Mouse (Mus musculus) lung, embryonic 14.5 days (tissue): ENCODE results near the gene Gys2. TPM values are rescaled to one million over a fixed set of nuclear protein-coding genes. Genes with fewer than 3 reads are reported as not detected.

Experiments
- ATAC-seq: fragments of 200-750 bp; cut with Nextera tagmentation; 2 replicates; pipeline ENCODE4 v1.8.0; 2017; ENCODE audit warnings: mild to moderate bottlenecking, moderate TSS enrichment, moderate library complexity; ENCODE audit not compliant: insufficient read depth
- DNase-seq: peaks from one replicate; pipeline ENCODE4 v3.0.0-alpha.2; 2015
- H3K27ac ChIP-seq: fragments of 300-500 bp; sonication (generic); 2 replicates; pipeline ENCODE4 v1.5.1; 2014; ENCODE audit warnings: low read depth, mild to moderate bottlenecking, moderate library complexity
- H3K27me3 ChIP-seq: fragments of 300-500 bp; sonication (generic); 2 replicates; pipeline ENCODE4 v1.6.1; 2014; ENCODE audit warnings: low read length, control low read depth; ENCODE audit not compliant: insufficient read depth
- H3K36me3 ChIP-seq: fragments of 300-500 bp; sonication (generic); 2 replicates; pipeline ENCODE4 v1.6.1; 2014; ENCODE audit warnings: control low read depth; ENCODE audit not compliant: insufficient read depth
- H3K4me1 ChIP-seq: fragments of 300-500 bp; sonication (generic); 2 replicates; pipeline ENCODE4 v1.6.1; 2014; ENCODE audit warnings: antibody characterized with exemption, control low read depth; ENCODE audit not compliant: insufficient read depth
- H3K4me2 ChIP-seq: fragments of 300-500 bp; sonication (generic); 2 replicates; pipeline ENCODE4 v1.6.1; 2014; ENCODE audit warnings: mild to moderate bottlenecking
- H3K4me3 ChIP-seq: fragments of 300-500 bp; sonication (generic); 2 replicates; pipeline ENCODE4 v1.5.1; 2014; ENCODE audit warnings: low read depth, low read length
- H3K9ac ChIP-seq: fragments of 300-500 bp; sonication (generic); 2 replicates; pipeline ENCODE4 v1.6.1; 2014
- H3K9me3 ChIP-seq: fragments of 300-500 bp; sonication (generic); 2 replicates; pipeline ENCODE4 v1.6.1; 2016; ENCODE audit warnings: low read depth, low read length, control low read depth
- CTCF ChIP-seq: IDR thresholded peaks from 2 replicates; pipeline ENCODE4 v1.5.1; 2016; ENCODE audit warnings: antibody characterized with exemption, low read depth
- WGBS: fragments of 180-500 bp; shearing (Covaris S2); extraction: QIAGEN DNeasy Blood & Tissue Kit; methylation state at CpG from one replicate; pipeline ENCODE4 v1.1.7; 2014; 5-methylcytosine and 5-hydroxymethylcytosine counted together
- polyA plus RNA-seq: library from polyadenylated mRNA; unstranded; fragments of >200 nt; fragmentation: Nextera tagmentation; extraction: Ambion mirVana; gene quantifications from 2 replicates; pipeline ENCODE4 v1.2.1, GENCODE M21; 2014

Gene Gys2
- polyA plus RNA-seq, 1 experiment from 2014 or later: not detected

GRCm38 (mm10) chr6:142458010-142458409 lies 14.9 kb downstream of the Gys2 start:
- Histone ChIP-seq H3K4me3 (no peak overlapping the region), H3K36me3 (no peaks in the 10 kb centered on the region), H3K9me3 (no peaks in the 10 kb centered on the region), H3K4me2 (no peak overlapping the region), H3K27me3 (no peaks in the 10 kb centered on the region), H3K4me1 (no peaks in the 10 kb centered on the region), H3K27ac (no peak overlapping the region), H3K9ac (no peak overlapping the region)
- 60% methylated on average over 7 of the region's 7 CpGs for WGBS
- DNase-seq: no peak
- ATAC-seq: no peak
- TF ChIP-seq CTCF: no peak

- no peaks in the 10 kb centered on the region for H3K36me3 ChIP-seq
- no peaks in the 10 kb centered on the region for H3K27me3 ChIP-seq
- ATAC-seq (peak; percentile 58; the same call in 1 of the 2 replicates), DNase-seq (peak; percentile 40)
- no peak overlapping the region for H3K4me2 ChIP-seq
- no peak overlapping the region for H3K27ac ChIP-seq
- H3K9me3 ChIP-seq: no peaks in the 10 kb centered on the region
- no peaks in the 10 kb centered on the region for H3K4me1 ChIP-seq
- TF ChIP-seq CTCF: no peak
- no peak overlapping the region for H3K9ac ChIP-seq
- H3K4me3 ChIP-seq: no peak overlapping the region
- WGBS: 59% methylated on average over 7 of the region's 7 CpGs
Measured at GRCm38 (mm10) chr6:142455314-142455996, 17.5 kb downstream of the Gys2 start.

GRCm38 (mm10) chr6:142453311-142453710 lies 19.6 kb downstream of the Gys2 start:
- no peaks in the 10 kb centered on the region for H3K9me3 ChIP-seq
- H3K4me2 ChIP-seq: no peak overlapping the region
- ATAC-seq (no peak), DNase-seq (no peak)
- TF ChIP-seq CTCF: no peak
- H3K27ac ChIP-seq: no peak overlapping the region
- no peaks in the 10 kb centered on the region for H3K27me3 ChIP-seq
- H3K36me3 ChIP-seq: no peaks in the 10 kb centered on the region
- WGBS: 71% methylated on average over 2 of the region's 2 CpGs
- no peak overlapping the region for H3K4me3 ChIP-seq
- H3K9ac ChIP-seq: no peak overlapping the region
- H3K4me1 ChIP-seq: no peaks in the 10 kb centered on the region

- no peaks in the 10 kb centered on the region for H3K4me1 ChIP-seq
- WGBS: 52% methylated on average over 12 of the region's 12 CpGs
Measured at GRCm38 (mm10) chr6:142451381-142451780, 21.5 kb downstream of the Gys2 start.

GRCm38 (mm10) chr6:142429072-142429471 lies 43.8 kb downstream of the Gys2 start:
- no peak for DNase-seq
- Histone ChIP-seq H3K4me3 (no peak overlapping the region), H3K9me3 (no peaks in the 10 kb centered on the region), H3K4me1 (no peaks in the 10 kb centered on the region), H3K27me3 (no peaks in the 10 kb centered on the region), H3K36me3 (no peaks in the 10 kb centered on the region), H3K27ac (no peak overlapping the region), H3K4me2 (no peak overlapping the region), H3K9ac (no peak overlapping the region)
- no peak for ATAC-seq
- no peak for TF ChIP-seq CTCF

More at GRCm38 (mm10) chr6:142451381-142451780, 21.5 kb downstream of the Gys2 start:
- DNase-seq (no peak), ATAC-seq (no peak)
- Histone ChIP-seq H3K4me3 (no peak overlapping the region), H3K9ac (no peak overlapping the region), H3K36me3 (no peaks in the 10 kb centered on the region), H3K9me3 (no peaks in the 10 kb centered on the region), H3K4me2 (no peak overlapping the region), H3K27me3 (no peaks in the 10 kb centered on the region), H3K27ac (no peak overlapping the region)
- TF ChIP-seq CTCF: no peak

GRCm38 (mm10) chr6:142424976-142425375 lies 47.9 kb downstream of the Gys2 start:
- TF ChIP-seq CTCF: no peak
- ATAC-seq: no peak
- no peak for DNase-seq
- Histone ChIP-seq H3K27ac (no peak overlapping the region), H3K9ac (no peak overlapping the region), H3K4me1 (no peaks in the 10 kb centered on the region), H3K4me3 (no peak overlapping the region), H3K9me3 (no peaks in the 10 kb centered on the region), H3K36me3 (no peaks in the 10 kb centered on the region), H3K4me2 (no peak overlapping the region), H3K27me3 (no peaks in the 10 kb centered on the region)
- WGBS: 74% methylated on average over 7 of the region's 7 CpGs

GRCm38 (mm10) chr6:142414597-142414996 lies 58.3 kb downstream of the Gys2 start:
- DNase-seq (no peak), ATAC-seq (peak; percentile 52; the same call in 1 of the 2 replicates)
- H3K27me3 ChIP-seq: peaks cover 25% of the 10 kb centered on the region
- no peaks in the 10 kb centered on the region for H3K4me1 ChIP-seq
- peak overlapping the region; percentile 56 for H3K4me2 ChIP-seq
- no peaks in the 10 kb centered on the region for H3K9me3 ChIP-seq
- under 1% methylated on average over 24 of the region's 24 CpGs for WGBS
- TF ChIP-seq CTCF: no peak
- no peaks in the 10 kb centered on the region for H3K36me3 ChIP-seq
- H3K4me3 ChIP-seq: peak overlapping the region; percentile 22
- no peak overlapping the region for H3K27ac ChIP-seq
- no peak overlapping the region for H3K9ac ChIP-seq
